Mouse (Mus musculus) stomach, embryonic 16.5 days (tissue): ENCODE measurements around the gene Cd247. TPM values are rescaled to one million over a fixed set of nuclear protein-coding genes. Genes with fewer than 3 reads are reported as not detected.
"Not testable (repeated sequence)": the region's sequence is repeated elsewhere in the genome, so short reads cannot be mapped to it uniquely, and the experiment has no call there.

Experiments
- ATAC-seq: fragments of 200-750 bp; cut with Nextera tagmentation; 2 replicates; pipeline ENCODE4 v1.8.0; 2017; ENCODE audit warnings: moderate number of reproducible peaks, moderate TSS enrichment; ENCODE audit not compliant: insufficient read depth, low FRiP score
- H3K27ac ChIP-seq: fragments of 300-500 bp; sonication (generic); 2 replicates; pipeline ENCODE4 v1.5.1; 2014; ENCODE audit warnings: low read length
- H3K27me3 ChIP-seq: fragments of 300-500 bp; sonication (generic); 2 replicates; pipeline ENCODE4 v1.6.1; 2014; ENCODE audit warnings: low read length, control low read depth, mixed read lengths; ENCODE audit not compliant: control insufficient read depth, insufficient read depth
- H3K36me3 ChIP-seq: fragments of 300-500 bp; sonication (generic); 2 replicates; pipeline ENCODE4 v1.6.1; 2014; ENCODE audit warnings: low read length; ENCODE audit not compliant: control insufficient read depth, insufficient read depth
- H3K4me1 ChIP-seq: fragments of 300-500 bp; sonication (generic); 2 replicates; pipeline ENCODE4 v1.6.1; 2014; ENCODE audit warnings: low read length, control low read depth, mixed read lengths; ENCODE audit not compliant: control insufficient read depth, insufficient read depth
- H3K4me2 ChIP-seq: fragments of 300-500 bp; sonication (generic); 2 replicates; pipeline ENCODE4 v1.6.1; 2014; ENCODE audit warnings: low read depth, low read length, mixed read lengths
- H3K4me3 ChIP-seq: fragments of 300-500 bp; sonication (generic); replicated peaks from 2 replicates; pipeline ENCODE4 v1.5.1; 2014; ENCODE audit warnings: mild to moderate bottlenecking, low read length
- H3K9ac ChIP-seq: fragments of 300-500 bp; sonication (generic); 2 replicates; pipeline ENCODE4 v1.6.1; 2014; ENCODE audit warnings: low read length
- H3K9me3 ChIP-seq: fragments of 300-500 bp; sonication (generic); replicated peaks from 2 replicates; pipeline ENCODE4 v1.6.1; 2016; ENCODE audit warnings: low read length, control low read depth; ENCODE audit not compliant: control insufficient read depth
- WGBS: fragments of 180-500 bp; shearing (Covaris S2); extraction: QIAGEN DNeasy Blood & Tissue Kit; methylation state at CpG from one replicate; pipeline ENCODE4 v1.1.7; 2014; 5-methylcytosine and 5-hydroxymethylcytosine counted together
- polyA plus RNA-seq: library from polyadenylated mRNA; unstranded; fragments of >200 nt; fragmentation: Nextera tagmentation; extraction: Ambion mirVana; gene quantifications from 2 replicates; pipeline ENCODE4 v1.2.1, GENCODE M21; 2015

Cd247 gene
- polyA plus RNA-seq, 1 experiment from 2014 or later: 0.36 TPM

- WGBS: 64% methylated on average over 2 of the region's 2 CpGs
- peaks cover 10% of the 10 kb centered on the region; the same call in 1 of the 2 replicates for H3K4me1 ChIP-seq
- not testable (repeated sequence) for H3K27me3 ChIP-seq, H3K9me3 ChIP-seq, H3K9ac ChIP-seq, H3K36me3 ChIP-seq, ATAC-seq, H3K27ac ChIP-seq, H3K4me3 ChIP-seq
- peak overlapping the region; percentile 79; the same call in 1 of the 2 replicates for H3K4me2 ChIP-seq
Observed at GRCm38 (mm10) chr1:165762498-165762897, 26.0 kb upstream of the Cd247 start.

DNA sequence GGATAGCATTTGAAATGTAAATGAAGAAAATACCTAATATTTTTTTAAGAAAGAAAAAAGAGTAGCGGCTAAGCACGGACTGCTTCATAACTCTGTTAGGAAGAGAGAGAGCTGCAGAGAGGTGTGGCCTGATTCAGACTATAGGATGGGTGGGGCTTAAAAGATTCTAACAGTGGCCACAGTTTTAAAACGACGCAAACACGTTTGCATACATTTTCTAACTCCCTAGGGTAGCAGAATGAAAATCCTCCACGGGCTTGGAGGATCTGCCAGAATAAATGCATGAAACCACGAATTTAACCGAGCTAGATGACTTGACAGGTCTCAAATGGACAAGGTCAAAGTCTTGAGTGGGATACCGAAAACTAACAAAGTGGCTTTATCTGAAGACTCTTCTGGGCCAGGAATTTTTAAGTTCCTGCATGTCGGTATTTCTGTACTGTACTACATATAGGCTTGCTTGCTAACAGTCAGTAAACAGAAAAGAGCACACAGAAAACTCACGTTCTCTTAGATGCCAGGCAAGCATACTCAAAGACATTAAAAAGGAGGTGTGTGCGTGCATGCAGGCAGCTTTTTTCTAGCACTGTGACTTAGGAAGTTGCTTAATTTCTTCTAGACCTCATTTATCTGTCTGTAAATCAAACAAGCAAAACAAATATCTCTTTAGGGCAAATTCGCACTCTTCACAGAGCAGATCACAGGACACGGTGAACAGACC lies 25.4 kb upstream of the Cd247 start:
- Histone ChIP-seq H3K9me3 (no peaks in the 10 kb centered on the region), H3K27ac (peak overlapping the region; percentile 50; the same call in 1 of the 2 replicates), H3K4me2 (peak overlapping the region; percentile 79), H3K4me1 (peaks cover 10% of the 10 kb centered on the region; the same call in 1 of the 2 replicates), H3K4me3 (peak overlapping the region; percentile 87), H3K36me3 (no peaks in the 10 kb centered on the region), H3K27me3 (no peaks in the 10 kb centered on the region), H3K9ac (peak overlapping the region; percentile 49)
- 19% methylated on average over 14 of the region's 14 CpGs for WGBS
- ATAC-seq: peak; percentile 27; the same call in 1 of the 2 replicates

DNA sequence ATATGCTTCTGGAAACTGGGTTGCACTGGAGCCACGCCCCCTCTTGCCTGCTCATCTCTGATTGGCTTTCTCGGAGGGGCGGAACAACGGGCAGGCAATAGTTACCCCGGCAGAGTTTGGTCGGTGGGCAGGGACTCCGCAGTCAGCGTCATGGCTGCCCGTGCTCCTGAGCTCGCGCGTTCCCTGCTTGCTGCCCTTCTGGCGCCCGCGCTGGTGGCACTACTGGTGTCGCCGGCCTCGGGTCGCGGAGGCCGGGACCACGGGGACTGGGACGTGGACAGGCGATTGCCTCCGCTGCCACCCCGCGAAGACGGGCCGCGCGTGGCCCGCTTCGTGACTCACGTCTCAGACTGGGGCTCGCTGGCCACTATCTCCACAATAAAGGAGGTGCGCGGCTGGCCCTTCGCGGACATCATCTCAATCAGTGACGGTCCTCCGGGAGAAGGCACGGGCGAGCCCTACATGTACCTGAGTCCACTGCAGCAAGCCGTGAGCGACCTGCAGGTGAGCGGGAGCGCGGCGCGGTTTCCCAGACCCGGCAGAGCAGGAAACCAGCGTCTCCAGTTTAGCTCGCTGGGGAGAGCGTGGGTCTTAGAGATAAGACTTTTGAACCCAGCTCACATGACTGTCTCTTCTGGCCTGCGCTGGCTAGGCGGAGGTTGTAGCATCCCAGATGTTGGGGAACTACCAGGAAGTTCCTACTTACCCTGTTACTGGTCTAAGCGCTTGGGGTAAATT lies 24.7 kb upstream of the Cd247 start, which contains the start of gene Creg1:
TSS of gene Creg1 (plus strand) at position 112 of the 738 bp plus-strand sequence.
- under 1% methylated on average over 57 of the region's 57 CpGs for WGBS
- Histone ChIP-seq H3K27me3 (no peaks in the 10 kb centered on the region), H3K9ac (peak within 1 kb of the TSS; percentile 81), H3K36me3 (no peaks in the 10 kb centered on the region), H3K4me1 (peaks cover 10% of the 10 kb centered on the region; the same call in 1 of the 2 replicates), H3K27ac (peak within 1 kb of the TSS; percentile 68), H3K4me3 (peak within 1 kb of the TSS; percentile 87), H3K4me2 (peak within 1 kb of the TSS; percentile 79), H3K9me3 (no peaks in the 10 kb centered on the region)
- ATAC-seq: peak; percentile 97

GRCm38 (mm10) chr1:165764571-165764970 lies 23.9 kb upstream of the Cd247 start:
- Histone ChIP-seq H3K9me3 (no peaks in the 10 kb centered on the region), H3K4me1 (peaks cover 10% of the 10 kb centered on the region; the same call in 1 of the 2 replicates), H3K4me3 (peak overlapping the region; percentile 87), H3K36me3 (no peaks in the 10 kb centered on the region), H3K4me2 (peak overlapping the region; percentile 79), H3K27ac (peak overlapping the region; percentile 40; the same call in 1 of the 2 replicates), H3K27me3 (no peaks in the 10 kb centered on the region), H3K9ac (peak overlapping the region; percentile 81)
- WGBS: 48% methylated on average over 9 of the region's 9 CpGs
- ATAC-seq: no peak

DNA sequence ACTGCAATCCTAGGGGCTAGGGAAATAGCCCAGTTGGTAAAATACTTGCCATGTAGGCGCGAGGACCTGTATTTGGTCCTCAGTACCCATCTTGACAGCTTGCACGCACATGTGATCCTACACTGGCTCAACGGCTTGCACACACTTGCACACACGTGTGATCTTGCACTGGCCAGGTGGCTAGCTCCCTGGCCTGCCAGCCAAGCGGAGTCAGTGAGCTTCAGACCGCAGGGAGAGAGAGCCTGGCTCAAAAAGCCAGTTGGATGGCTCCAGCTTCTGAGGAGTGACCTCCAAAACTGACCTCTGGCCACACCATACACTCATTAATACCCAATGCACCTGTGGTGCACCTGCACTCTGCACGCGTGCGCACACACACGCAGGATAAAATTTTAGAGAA lies 23.4 kb upstream of the Cd247 start:
- H3K27me3 ChIP-seq: no peaks in the 10 kb centered on the region
- 82% methylated on average over 11 of the region's 11 CpGs for WGBS
- H3K27ac ChIP-seq: no peak overlapping the region
- H3K9ac ChIP-seq: 0 out of 2 replicates have a peak overlapping the region, but pooled peaks have one; percentile 6
- peak overlapping the region; percentile 79; the same call in 1 of the 2 replicates for H3K4me2 ChIP-seq
- no peak for ATAC-seq
- H3K36me3 ChIP-seq: no peaks in the 10 kb centered on the region
- no peaks in the 10 kb centered on the region for H3K9me3 ChIP-seq
- peak overlapping the region; percentile 87; the same call in 1 of the 2 replicates for H3K4me3 ChIP-seq
- H3K4me1 ChIP-seq: peaks cover 10% of the 10 kb centered on the region; the same call in 1 of the 2 replicates

GRCm38 (mm10) chr1:165765651-165766294 lies 22.7 kb upstream of the Cd247 start:
- 0 out of 2 replicates have a peak overlapping the region, but pooled peaks have one; percentile 2 for H3K4me2 ChIP-seq
- H3K4me3 ChIP-seq: 0 out of 2 replicates have a peak overlapping the region, but pooled peaks have one; percentile 1
- no peaks in the 10 kb centered on the region for H3K9me3 ChIP-seq
- WGBS: 81% methylated on average over 17 of the region's 17 CpGs
- no peaks in the 10 kb centered on the region for H3K36me3 ChIP-seq
- no peak overlapping the region for H3K27ac ChIP-seq
- no peaks in the 10 kb centered on the region for H3K27me3 ChIP-seq
- H3K9ac ChIP-seq: no peak overlapping the region
- ATAC-seq: no peak
- peaks cover 10% of the 10 kb centered on the region; the same call in 1 of the 2 replicates for H3K4me1 ChIP-seq

DNA sequence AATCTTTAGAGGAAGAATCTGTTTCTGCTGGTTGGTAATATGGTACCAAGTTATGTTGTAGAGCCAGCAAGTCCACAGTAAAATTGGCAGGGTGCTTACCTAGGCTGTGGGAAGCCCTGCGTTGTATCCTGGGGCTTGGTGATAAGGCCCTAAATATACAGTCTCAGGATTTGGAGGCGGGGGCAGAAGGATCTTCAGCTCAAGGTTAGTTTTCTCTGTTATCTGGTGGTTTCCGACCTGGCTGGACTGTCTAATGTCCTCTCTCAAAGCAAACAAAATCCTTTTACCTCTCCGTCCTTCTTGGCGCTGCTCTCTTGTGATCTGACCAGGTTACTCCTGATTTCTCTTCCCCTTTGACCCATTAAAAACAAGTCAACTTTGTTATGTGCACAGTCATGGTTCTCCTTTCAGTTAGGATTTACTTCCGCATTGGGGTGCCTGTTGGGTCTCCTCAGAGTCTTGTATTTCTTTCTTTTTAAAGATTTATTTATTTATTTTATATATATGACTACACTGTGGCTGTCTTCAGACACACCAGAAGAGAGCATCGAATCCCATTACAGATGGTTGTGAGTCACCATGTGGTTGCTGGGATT lies 22.1 kb upstream of the Cd247 start:
- WGBS: 84% methylated on average over 7 of the region's 7 CpGs
- Histone ChIP-seq H3K27me3 (no peaks in the 10 kb centered on the region), H3K9me3 (no peaks in the 10 kb centered on the region), H3K4me1 (peaks cover 10% of the 10 kb centered on the region; the same call in 1 of the 2 replicates), H3K4me3 (no peak overlapping the region), H3K27ac (no peak overlapping the region), H3K9ac (no peak overlapping the region), H3K36me3 (no peaks in the 10 kb centered on the region), H3K4me2 (no peak overlapping the region)
- ATAC-seq: no peak

DNA sequence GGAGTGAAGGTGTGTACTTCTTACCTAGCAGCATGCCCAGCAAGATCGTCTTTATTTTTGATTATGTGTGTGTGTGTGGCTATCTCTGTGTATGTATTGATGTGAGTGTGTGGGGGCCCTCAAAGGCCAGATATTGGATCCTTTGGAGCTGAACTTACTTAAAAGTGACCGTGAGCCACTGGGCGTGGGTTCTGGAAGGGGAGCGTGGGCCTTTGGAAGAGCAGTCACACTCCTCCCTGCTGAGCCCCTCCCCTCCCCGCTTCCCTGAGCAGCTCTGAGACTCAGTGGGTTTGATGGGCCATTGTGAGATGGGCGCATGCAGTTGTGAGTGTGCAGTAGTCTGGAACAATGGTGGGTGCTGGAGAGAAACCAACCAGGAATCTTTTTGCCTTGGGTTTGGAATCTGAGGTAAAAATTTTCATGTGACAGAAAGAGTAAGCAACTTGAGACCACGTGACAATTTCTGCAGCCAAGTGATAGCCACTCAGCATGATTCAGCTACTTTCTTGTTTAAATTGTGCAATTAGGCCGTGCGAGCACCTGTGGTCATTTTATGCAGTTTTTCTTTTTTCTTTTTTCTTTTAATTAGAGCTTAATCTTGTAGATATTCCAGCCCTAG lies 19.5 kb upstream of the Cd247 start:
- H3K4me3 ChIP-seq: no peak overlapping the region
- 73% methylated on average over 9 of the region's 9 CpGs for WGBS
- H3K27me3 ChIP-seq: no peaks in the 10 kb centered on the region
- H3K9me3 ChIP-seq: no peaks in the 10 kb centered on the region
- H3K36me3 ChIP-seq: no peaks in the 10 kb centered on the region
- H3K4me2 ChIP-seq: no peak overlapping the region
- ATAC-seq: no peak
- H3K9ac ChIP-seq: no peak overlapping the region
- no peak overlapping the region for H3K27ac ChIP-seq
- H3K4me1 ChIP-seq: peaks cover 5% of the 10 kb centered on the region; the same call in 1 of the 2 replicates
